Mouse (Mus musculus) lung, embryonic 15.5 days (tissue): Measurements from ENCODE around the gene Tiam1. TPM values are rescaled to one million over a fixed set of nuclear protein-coding genes. Genes with fewer than 3 reads are reported as not detected.

ENCODE experiments used
- ATAC-seq: fragments of 200-750 bp; cut with Nextera tagmentation; 2 replicates; pipeline ENCODE4 v1.8.0; 2017; ENCODE audit warnings: moderate number of reproducible peaks, borderline replicate concordance; ENCODE audit not compliant: low FRiP score, low TSS enrichment; ENCODE audit errors: extremely low read depth
- H3K27ac ChIP-seq: fragments of 300-500 bp; sonication (generic); 2 replicates; pipeline ENCODE4 v1.5.1; 2015; ENCODE audit warnings: moderate library complexity, mild to moderate bottlenecking, inconsistent platforms
- H3K27me3 ChIP-seq: fragments of 300-500 bp; sonication (generic); 2 replicates; pipeline ENCODE4 v1.6.1; 2015; ENCODE audit warnings: inconsistent platforms
- H3K36me3 ChIP-seq: fragments of 300-500 bp; sonication (generic); 2 replicates; pipeline ENCODE4 v1.6.1; 2015; ENCODE audit warnings: inconsistent platforms
- H3K4me1 ChIP-seq: fragments of 300-500 bp; sonication (generic); 2 replicates; pipeline ENCODE4 v1.6.1; 2015; ENCODE audit warnings: inconsistent platforms
- H3K4me2 ChIP-seq: fragments of 300-500 bp; sonication (generic); 2 replicates; pipeline ENCODE4 v1.6.1; 2015; ENCODE audit warnings: inconsistent platforms, mild to moderate bottlenecking, moderate library complexity
- H3K4me3 ChIP-seq: fragments of 300-500 bp; sonication (generic); 2 replicates; pipeline ENCODE4 v1.5.1; 2015; ENCODE audit warnings: mild to moderate bottlenecking, inconsistent platforms
- H3K9ac ChIP-seq: fragments of 300-500 bp; sonication (generic); 2 replicates; pipeline ENCODE4 v1.6.1; 2015; ENCODE audit warnings: inconsistent platforms
- H3K9me3 ChIP-seq: fragments of 300-500 bp; sonication (generic); 2 replicates; pipeline ENCODE4 v1.6.1; 2016; ENCODE audit warnings: inconsistent platforms
- WGBS: fragments of 180-500 bp; shearing (Covaris S2); methylation state at CpG from one replicate; pipeline ENCODE4 v1.1.7; 2015; 5-methylcytosine and 5-hydroxymethylcytosine counted together
- polyA plus RNA-seq: library from polyadenylated mRNA; unstranded; fragments of >200 nt; fragmentation: Nextera tagmentation; extraction: Ambion mirVana; gene quantifications from 2 replicates; pipeline ENCODE4 v1.2.1, GENCODE M21; 2015

Tiam1 gene
- polyA plus RNA-seq, 1 experiment from 2014 or later = 10.8 TPM

- Histone ChIP-seq H3K27me3 (peaks cover 9% of the 10 kb centered on the region; the same call in 1 of the 2 replicates), H3K4me2 (peak overlapping the region; percentile 72), H3K9me3 (no peaks in the 10 kb centered on the region), H3K36me3 (no peaks in the 10 kb centered on the region), H3K9ac (no peak overlapping the region), H3K4me3 (0 out of 2 replicates have a peak overlapping the region, but pooled peaks have one; percentile 38), H3K4me1 (peaks cover 20% of the 10 kb centered on the region), H3K27ac (no peak overlapping the region; the same call in 1 of the 2 replicates)
- 31% methylated on average over 13 of the region's 13 CpGs for WGBS
- peak; percentile 68; the same call in 1 of the 2 replicates for ATAC-seq
Measured at GRCm38 (mm10) chr16:89816506-89817172, 326.9 kb downstream of the Tiam1 start.

DNA sequence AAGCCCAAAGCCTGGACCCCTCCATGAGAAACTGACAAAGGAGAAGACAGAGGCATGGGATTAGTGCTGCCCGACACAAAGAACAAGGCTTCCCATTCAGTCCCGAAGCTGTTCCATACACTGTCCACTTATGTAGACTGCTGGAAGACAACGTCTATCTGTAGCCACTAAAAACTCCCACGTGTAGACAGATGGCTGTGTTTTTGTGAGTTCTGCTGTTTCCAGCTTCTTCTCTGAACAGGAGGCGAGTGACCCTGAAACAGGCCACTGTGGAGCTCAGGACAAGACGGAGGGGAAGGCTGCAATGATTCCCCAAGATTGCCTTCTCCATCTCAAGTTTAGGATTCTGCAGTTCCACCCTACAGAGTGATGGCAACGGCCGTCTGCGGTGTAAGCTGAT, 330.0 kb downstream of the Tiam1 start:
- H3K36me3 ChIP-seq = peaks cover 4% of the 10 kb centered on the region; the same call in 1 of the 2 replicates
- 84% methylated on average over 9 of the region's 9 CpGs for WGBS
- peaks cover 18% of the 10 kb centered on the region for H3K4me1 ChIP-seq
- H3K4me2 ChIP-seq = no peak overlapping the region
- no peak overlapping the region for H3K4me3 ChIP-seq
- no peak overlapping the region for H3K9ac ChIP-seq
- ATAC-seq = no peak
- H3K27me3 ChIP-seq = peaks cover 6% of the 10 kb centered on the region; the same call in 1 of the 2 replicates
- H3K27ac ChIP-seq = no peak overlapping the region
- H3K9me3 ChIP-seq = no peaks in the 10 kb centered on the region

DNA sequence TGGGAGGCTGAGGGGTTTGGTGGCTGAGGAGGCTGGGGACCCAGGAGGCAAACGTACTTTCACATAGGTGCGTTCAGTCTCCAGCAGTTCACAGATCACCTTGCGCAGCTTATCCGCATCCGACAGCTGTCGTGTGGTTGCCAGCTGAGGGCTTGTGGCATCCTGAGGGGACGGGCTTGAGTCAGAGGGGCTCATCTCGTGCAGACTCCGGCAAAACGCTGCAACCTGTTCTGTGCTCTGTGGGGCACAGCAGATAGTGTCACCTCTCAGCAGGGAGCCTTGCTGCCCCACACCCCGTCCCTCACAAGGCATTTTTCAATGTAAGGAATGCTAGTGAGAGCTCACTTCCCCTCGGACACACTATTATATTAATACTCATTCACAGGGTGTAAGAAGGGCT, 330.7 kb downstream of the Tiam1 start:
- Histone ChIP-seq H3K27ac (no peak overlapping the region), H3K9ac (no peak overlapping the region), H3K4me2 (no peak overlapping the region), H3K27me3 (peaks cover 6% of the 10 kb centered on the region; the same call in 1 of the 2 replicates), H3K36me3 (peaks cover 4% of the 10 kb centered on the region; the same call in 1 of the 2 replicates), H3K4me1 (peaks cover 11% of the 10 kb centered on the region), H3K9me3 (no peaks in the 10 kb centered on the region), H3K4me3 (no peak overlapping the region)
- WGBS = 77% methylated on average over 12 of the region's 12 CpGs
- no peak for ATAC-seq

DNA sequence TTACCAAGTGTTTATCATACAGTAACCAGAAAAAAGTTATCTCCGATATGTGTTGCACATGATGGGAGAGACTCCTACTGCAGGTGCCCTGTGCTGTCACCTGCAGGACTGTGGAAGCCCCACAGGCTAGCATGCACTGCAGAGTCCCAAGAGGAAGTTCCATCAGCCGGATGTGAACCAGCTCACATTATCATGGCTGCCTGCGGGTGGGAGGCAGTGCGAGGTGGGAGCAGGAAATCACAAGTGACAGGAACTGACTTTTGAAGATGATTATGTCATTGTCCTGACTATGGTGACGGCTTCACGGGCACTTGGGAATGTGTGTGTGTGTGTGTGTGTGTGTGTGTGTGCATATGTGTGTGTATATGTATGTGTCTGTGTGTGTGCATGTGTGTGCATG, 333.2 kb downstream of the Tiam1 start:
- Histone ChIP-seq H3K9ac (no peak overlapping the region), H3K4me1 (no peaks in the 10 kb centered on the region), H3K36me3 (peaks cover 4% of the 10 kb centered on the region; the same call in 1 of the 2 replicates), H3K27ac (no peak overlapping the region), H3K4me2 (no peak overlapping the region), H3K4me3 (no peak overlapping the region), H3K27me3 (no peaks in the 10 kb centered on the region), H3K9me3 (no peaks in the 10 kb centered on the region)
- ATAC-seq = no peak
- WGBS = 79% methylated on average over 6 of the region's 6 CpGs

- H3K4me2 ChIP-seq = no peak overlapping the region
- no peak for ATAC-seq
- WGBS = 42% methylated on average over 13 of the region's 13 CpGs
- H3K4me1 ChIP-seq = no peaks in the 10 kb centered on the region
- no peak overlapping the region for H3K9ac ChIP-seq
- no peaks in the 10 kb centered on the region for H3K9me3 ChIP-seq
- peaks cover 12% of the 10 kb centered on the region; the same call in 1 of the 2 replicates for H3K36me3 ChIP-seq
- no peak overlapping the region for H3K27ac ChIP-seq
- H3K4me3 ChIP-seq = no peak overlapping the region
- H3K27me3 ChIP-seq = no peaks in the 10 kb centered on the region
Measured at GRCm38 (mm10) chr16:89808168-89808567, 335.4 kb downstream of the Tiam1 start.

- Histone ChIP-seq H3K4me1 (no peaks in the 10 kb centered on the region), H3K9ac (no peak overlapping the region), H3K27ac (no peak overlapping the region), H3K27me3 (no peaks in the 10 kb centered on the region), H3K4me2 (no peak overlapping the region), H3K9me3 (no peaks in the 10 kb centered on the region), H3K4me3 (no peak overlapping the region), H3K36me3 (peaks cover 8% of the 10 kb centered on the region; the same call in 1 of the 2 replicates)
- ATAC-seq = no peak
- 58% methylated on average over 8 of the region's 8 CpGs for WGBS
Measured at GRCm38 (mm10) chr16:89805946-89806345, 337.6 kb downstream of the Tiam1 start.

DNA sequence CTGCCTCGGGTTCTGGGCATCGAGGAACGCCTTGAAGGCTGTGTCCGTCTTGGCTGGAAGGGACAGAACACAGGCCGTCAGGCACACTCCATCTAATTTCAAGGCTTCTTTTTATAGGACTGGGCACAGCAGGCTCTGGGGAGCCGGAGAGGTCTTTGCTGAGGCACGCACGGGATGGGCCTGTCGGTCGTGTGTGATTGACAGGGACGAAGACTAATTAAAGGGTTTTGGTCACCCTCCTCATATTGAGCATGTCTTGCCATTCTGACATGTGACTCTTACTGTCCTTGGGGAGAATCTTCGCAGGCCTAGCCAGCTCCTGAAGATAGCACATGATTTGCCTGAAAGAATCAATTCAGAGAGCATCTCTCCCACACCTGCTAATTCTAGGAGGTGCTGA, 338.4 kb downstream of the Tiam1 start:
- ATAC-seq = no peak
- Histone ChIP-seq H3K4me3 (no peak overlapping the region), H3K9ac (no peak overlapping the region), H3K9me3 (no peaks in the 10 kb centered on the region), H3K4me2 (no peak overlapping the region), H3K4me1 (no peaks in the 10 kb centered on the region), H3K36me3 (0 out of 2 replicates have a peak, but pooled peaks cover 8% of the 10 kb centered on the region), H3K27me3 (no peaks in the 10 kb centered on the region), H3K27ac (no peak overlapping the region)
- WGBS = 90% methylated on average over 12 of the region's 12 CpGs

GRCm38 (mm10) chr16:89801493-89801892, 342.1 kb downstream of the Tiam1 start:
- no peaks in the 10 kb centered on the region for H3K27me3 ChIP-seq
- no peak overlapping the region for H3K4me3 ChIP-seq
- H3K9ac ChIP-seq = no peak overlapping the region
- 79% methylated on average over 5 of the region's 5 CpGs for WGBS
- peaks cover 12% of the 10 kb centered on the region; the same call in 1 of the 2 replicates for H3K36me3 ChIP-seq
- no peak for ATAC-seq
- H3K9me3 ChIP-seq = no peaks in the 10 kb centered on the region
- H3K27ac ChIP-seq = no peak overlapping the region
- no peaks in the 10 kb centered on the region; the same call in 1 of the 2 replicates for H3K4me1 ChIP-seq
- no peak overlapping the region for H3K4me2 ChIP-seq

DNA sequence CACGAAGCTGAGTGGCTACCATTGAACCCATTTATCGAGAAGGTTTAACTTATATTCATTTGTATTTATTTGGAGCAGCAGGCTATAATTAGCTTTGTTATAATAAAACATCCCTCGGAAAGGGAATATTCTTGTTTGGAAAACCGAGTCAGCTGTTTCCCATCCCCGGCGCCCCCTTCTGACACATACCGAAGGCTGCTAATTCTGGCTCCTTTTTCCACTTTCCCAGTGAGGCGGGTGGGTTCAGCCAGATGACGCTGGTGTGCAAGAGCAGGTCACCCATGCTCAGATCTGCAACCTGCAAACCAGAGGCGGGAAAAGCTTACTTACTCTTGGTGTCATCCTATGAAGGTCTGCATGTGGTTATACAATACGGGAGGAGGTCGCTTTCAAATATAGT, 343.8 kb downstream of the Tiam1 start:
- Histone ChIP-seq H3K27me3 (no peaks in the 10 kb centered on the region), H3K9me3 (no peaks in the 10 kb centered on the region), H3K9ac (no peak overlapping the region), H3K36me3 (peaks cover 10% of the 10 kb centered on the region; the same call in 1 of the 2 replicates), H3K4me1 (no peaks in the 10 kb centered on the region; the same call in 1 of the 2 replicates), H3K27ac (no peak overlapping the region), H3K4me2 (no peak overlapping the region), H3K4me3 (no peak overlapping the region)
- ATAC-seq = no peak
- 56% methylated on average over 12 of the region's 12 CpGs for WGBS

- Histone ChIP-seq H3K4me1 (no peaks in the 10 kb centered on the region; the same call in 1 of the 2 replicates), H3K9ac (no peak overlapping the region), H3K9me3 (no peaks in the 10 kb centered on the region), H3K27me3 (no peaks in the 10 kb centered on the region), H3K4me2 (no peak overlapping the region), H3K36me3 (peaks cover 4% of the 10 kb centered on the region; the same call in 1 of the 2 replicates), H3K4me3 (no peak overlapping the region), H3K27ac (no peak overlapping the region)
- no peak for ATAC-seq
- 90% methylated on average over 7 of the region's 7 CpGs for WGBS
Measured at GRCm38 (mm10) chr16:89796566-89796965, 347.0 kb downstream of the Tiam1 start.

DNA sequence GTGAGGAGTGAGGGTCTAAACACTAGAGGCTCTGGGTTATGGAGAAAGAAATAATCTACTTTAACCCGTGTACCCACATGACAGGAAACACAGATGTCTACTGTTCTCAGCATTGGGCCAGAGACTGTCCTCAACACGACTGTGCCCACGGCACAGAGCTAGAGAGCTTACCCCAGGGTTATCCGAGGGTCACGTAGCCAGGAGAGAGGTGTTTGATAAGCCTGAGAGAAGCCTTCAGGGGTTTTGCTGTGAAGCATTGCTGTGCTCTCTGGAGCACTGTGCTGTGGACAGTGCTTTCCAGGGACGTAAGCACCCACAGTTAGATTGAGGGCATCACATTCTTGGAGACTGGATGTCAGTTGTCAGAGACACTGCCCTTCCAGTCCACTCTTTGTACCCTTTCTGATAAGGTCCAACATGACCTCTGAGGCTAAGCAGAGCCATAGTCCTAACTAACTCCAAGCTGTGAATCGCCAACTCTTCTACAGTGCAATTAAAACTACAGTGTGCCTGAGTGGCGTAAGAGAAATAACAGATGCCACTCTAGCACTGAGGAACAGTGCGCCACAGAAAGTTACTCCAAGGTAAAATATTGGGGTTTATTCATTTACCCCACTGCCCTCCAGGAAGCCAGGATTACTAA, 353.7 kb downstream of the Tiam1 start:
- no peak overlapping the region for H3K27ac ChIP-seq
- WGBS = 75% methylated on average over 9 of the region's 9 CpGs
- no peak for ATAC-seq
- no peaks in the 10 kb centered on the region for H3K27me3 ChIP-seq
- H3K4me2 ChIP-seq = no peak overlapping the region
- no peaks in the 10 kb centered on the region for H3K9me3 ChIP-seq
- H3K36me3 ChIP-seq = no peaks in the 10 kb centered on the region; the same call in 1 of the 2 replicates
- no peaks in the 10 kb centered on the region for H3K4me1 ChIP-seq
- H3K9ac ChIP-seq = no peak overlapping the region
- H3K4me3 ChIP-seq = no peak overlapping the region

DNA sequence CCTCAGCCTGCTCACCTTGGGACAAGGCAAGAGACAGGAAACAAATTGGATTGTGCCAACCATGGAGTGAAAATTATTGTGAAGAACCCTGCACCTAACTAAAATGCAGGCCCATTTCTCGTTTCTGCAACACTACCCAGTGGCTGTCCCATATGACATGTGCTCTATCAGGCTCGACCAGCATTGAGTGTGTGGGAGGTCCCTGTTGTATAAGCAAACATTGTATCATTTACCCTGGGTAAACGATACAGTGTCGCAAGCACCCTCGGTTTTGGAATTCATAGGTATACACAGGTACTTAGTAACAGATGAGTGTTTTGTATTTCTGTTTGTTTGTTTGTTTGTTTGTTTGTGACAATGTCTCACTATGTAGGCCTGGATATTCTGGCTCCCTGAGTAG, 357.8 kb downstream of the Tiam1 start:
- ATAC-seq = no peak
- WGBS = 55% methylated on average over 5 of the region's 5 CpGs

More for the DNA sequence above, 357.8 kb downstream of the Tiam1 start:
- no peaks in the 10 kb centered on the region for H3K27me3 ChIP-seq
- H3K36me3 ChIP-seq = no peaks in the 10 kb centered on the region
- 0 out of 2 replicates have a peak, but pooled peaks cover 2% of the 10 kb centered on the region for H3K9me3 ChIP-seq
- H3K4me2 ChIP-seq = no peak overlapping the region
- no peaks in the 10 kb centered on the region for H3K4me1 ChIP-seq
- no peak overlapping the region for H3K4me3 ChIP-seq
- no peak overlapping the region for H3K27ac ChIP-seq
- no peak overlapping the region for H3K9ac ChIP-seq
